In the genomic region with DNA sequence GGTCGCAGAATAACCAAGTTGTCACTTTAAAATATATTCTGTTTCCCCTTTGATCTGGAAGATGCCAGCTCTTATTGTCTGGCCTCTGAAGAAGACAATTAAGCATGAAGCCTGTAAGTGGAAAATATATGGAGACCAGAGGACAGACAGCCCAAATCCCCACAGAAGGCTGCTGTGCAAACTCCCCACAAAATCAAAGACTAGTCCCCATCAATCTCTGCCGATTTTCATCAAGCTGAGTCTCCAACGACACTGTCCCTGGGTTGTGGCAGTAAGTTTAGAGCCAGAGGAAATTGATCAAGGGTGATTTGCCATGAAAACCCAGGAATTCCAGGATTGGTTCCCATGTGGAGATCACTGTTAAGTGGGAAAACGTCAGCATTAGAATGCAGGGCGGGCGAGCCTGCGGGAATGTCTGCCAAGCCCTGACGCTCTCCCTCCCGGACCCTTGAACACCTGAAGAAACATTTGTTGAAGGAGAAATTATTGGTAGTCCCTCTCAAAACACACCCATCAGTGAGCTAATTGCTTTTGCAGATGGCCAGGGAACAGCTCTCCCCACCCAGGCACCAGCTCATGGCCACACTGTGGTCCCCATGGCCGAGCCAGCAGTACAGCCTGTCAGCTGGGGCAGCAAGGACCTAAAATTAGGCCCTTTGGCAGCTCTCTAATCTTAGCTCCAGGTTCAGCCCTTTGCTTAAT, we compare ENCODE assay signal across 11 mouse cellular contexts.
DNase-seq lines count a peak whose midpoint lies in the region; ATAC-seq and TF ChIP-seq lines count a peak whose summit lies in the region.
"Had no signal": no experiment of that assay in that cellular context is flagged by ENCODE, and none has a peak within 500 bp of the region (broad histone marks: within the 10 kb centered on the region; RNA-seq: fewer than 3 reads in every experiment).

No protein-coding gene starts in this region.

- ATAC-seq in lung, embryonic 14.5 days (ENCODE audit: insufficient read depth), result no peak
- 0 out of 2 replicates have a peak, but pooled peaks have one; percentile 30 for ATAC-seq in forebrain, embryonic 14.5 days
- ATAC-seq in limb, embryonic 11.5 days (ENCODE audit: insufficient number of reproducible peaks, low FRiP score, low TSS enrichment, low read depth), result peak; percentile 83

- no peak overlapping the region for H3K4me3 ChIP-seq in lung, embryonic 14.5 days (ENCODE audit: low read depth, low read length)
- no peak overlapping the region for H3K4me3 ChIP-seq in forebrain, embryonic 14.5 days (ENCODE audit: low read depth, low read length)
- no peak overlapping the region for H3K4me3 ChIP-seq in limb, embryonic 11.5 days (ENCODE audit: low read depth, low read length)
- H3K4me3 ChIP-seq: myocyte; stomach, embryonic 15.5 days had no signal

- DNase-seq in lung, embryonic 14.5 days, result no peak
- no peak for DNase-seq in lung, postnatal 10 days
- DNase-seq in forebrain, embryonic 14.5 days (ENCODE audit: low spot score), result no peak
- peak; percentile 74 for DNase-seq in limb, embryonic 11.5 days (ENCODE audit: low spot score)
- peak; percentile 24 for DNase-seq in yolk sac, embryonic 10.5 days (ENCODE audit: low spot score)
- DNase-seq in lung, adult 18-20 months, result no peak
- no peak for DNase-seq in layer of hippocampus, adult 18-20 months (ENCODE audit: low spot score in 2 of 2)
- no peak for DNase-seq in right cerebral cortex, adult 18-20 months
- DNase-seq: liver had no signal

- H3K4me2 ChIP-seq in lung, embryonic 14.5 days, result no peak overlapping the region
- no peak overlapping the region for H3K4me2 ChIP-seq in forebrain, embryonic 14.5 days (ENCODE audit: low read length)
- H3K4me2 ChIP-seq in limb, embryonic 11.5 days (ENCODE audit: low read depth, severe bottlenecking), result 0 out of 2 replicates have a peak overlapping the region, but pooled peaks have one; percentile 12
- H3K4me2 ChIP-seq: stomach, embryonic 15.5 days had no signal

- peak overlapping the region; percentile 31 for H3K27ac ChIP-seq in lung, embryonic 14.5 days (ENCODE audit: low read depth)
- H3K27ac ChIP-seq in forebrain, embryonic 14.5 days (ENCODE audit: low read depth, low read length), result no peak overlapping the region
- H3K27ac ChIP-seq in limb, embryonic 11.5 days (replicated peaks; ENCODE audit: low read depth, low read length), result peak overlapping the region; percentile 56
- H3K27ac ChIP-seq: stomach, embryonic 15.5 days had no signal

- no peaks in the 10 kb centered on the region for H3K27me3 ChIP-seq in lung, embryonic 14.5 days (ENCODE audit: insufficient read depth, low read length)
- H3K27me3 ChIP-seq in forebrain, embryonic 14.5 days (replicated peaks; ENCODE audit: control insufficient read depth, insufficient read depth, low read length), result no peaks in the 10 kb centered on the region
- H3K27me3 ChIP-seq in limb, embryonic 11.5 days (ENCODE audit: control insufficient read depth, insufficient read depth, low read length), result no peaks in the 10 kb centered on the region
- H3K27me3 ChIP-seq: stomach, embryonic 15.5 days had no signal

- no peak for TF ChIP-seq CTCF in lung, embryonic 14.5 days (IDR thresholded peaks at IDR 0.05; ENCODE audit: low read depth)

- 28% methylated on average over 10 of the region's 10 CpGs for WGBS in lung, embryonic 14.5 days
- WGBS in forebrain, embryonic 14.5 days, result 36% methylated on average over 10 of the region's 10 CpGs
- WGBS in limb, embryonic 11.5 days, result 11% methylated on average over 10 of the region's 10 CpGs

- H3K9ac ChIP-seq in lung, embryonic 14.5 days, result no peak overlapping the region
- H3K9ac ChIP-seq in forebrain, embryonic 14.5 days (ENCODE audit: low read length), result peak overlapping the region; percentile 29; the same call in 1 of the 2 replicates
- H3K9ac ChIP-seq in limb, embryonic 11.5 days (ENCODE audit: low read length), result no peak overlapping the region
- H3K9ac ChIP-seq: stomach, embryonic 15.5 days had no signal

- no peaks in the 10 kb centered on the region for H3K36me3 ChIP-seq in lung, embryonic 14.5 days (ENCODE audit: insufficient read depth)
- no peaks in the 10 kb centered on the region for H3K36me3 ChIP-seq in forebrain, embryonic 14.5 days (ENCODE audit: control insufficient read depth, insufficient read depth, low read length)
- no peaks in the 10 kb centered on the region for H3K36me3 ChIP-seq in limb, embryonic 11.5 days (ENCODE audit: control insufficient read depth, insufficient read depth, low read length)
- H3K36me3 ChIP-seq: stomach, embryonic 15.5 days had no signal

- H3K9me3 ChIP-seq in lung, embryonic 14.5 days (ENCODE audit: low read depth, low read length), result no peaks in the 10 kb centered on the region
- H3K9me3 ChIP-seq in forebrain, embryonic 14.5 days (replicated peaks; ENCODE audit: control insufficient read depth, low read length), result no peaks in the 10 kb centered on the region
- H3K9me3 ChIP-seq in limb, embryonic 11.5 days (ENCODE audit: control insufficient read depth, low read length), result no peaks in the 10 kb centered on the region
- H3K9me3 ChIP-seq: stomach, embryonic 15.5 days had no signal

- H3K4me1 ChIP-seq in lung, embryonic 14.5 days (ENCODE audit: insufficient read depth), result peaks cover 15% of the 10 kb centered on the region
- peaks cover 17% of the 10 kb centered on the region for H3K4me1 ChIP-seq in forebrain, embryonic 14.5 days (ENCODE audit: control insufficient read depth, insufficient read depth, low read length)
- peaks cover 31% of the 10 kb centered on the region for H3K4me1 ChIP-seq in limb, embryonic 11.5 days (ENCODE audit: control insufficient read depth, insufficient read depth, low read length)

Comparison
In these comparisons a context has a peak if more than half of its experiments do, and no peak if none do; other contexts are left out.
1. DNase-seq: peak in limb, embryonic 11.5 days (single experiment) and yolk sac, embryonic 10.5 days (single experiment); none in lung, embryonic 14.5 days (single experiment), lung, postnatal 10 days (single experiment), forebrain, embryonic 14.5 days (single experiment), lung, adult 18-20 months (0 of 2), layer of hippocampus, adult 18-20 months (0 of 2) and right cerebral cortex, adult 18-20 months (single experiment).